Comparison of ENCODE assay signal across 17 mouse cellular contexts in genomic region chr10:12743717-12744116, GRCm38 (mm10).
"Had no signal": no experiment of that assay in that cellular context is flagged by ENCODE, and none has a peak within 500 bp of the region (broad histone marks: within the 10 kb centered on the region; RNA-seq: fewer than 3 reads in every experiment).

No protein-coding gene starts in this region.

- H3K9ac ChIP-seq: lung, embryonic 14.5 days; midbrain, embryonic 12.5 days; neural tube, embryonic 13.5 days; neural tube, embryonic 15.5 days; stomach, embryonic 15.5 days had no signal

- H3K4me3 ChIP-seq: midbrain, embryonic 10.5 days; midbrain, embryonic 12.5 days; myocyte; neural tube, embryonic 13.5 days; neural tube, embryonic 15.5 days; stomach, embryonic 15.5 days had no signal

- ATAC-seq: midbrain, embryonic 16.5 days had no signal

- H3K4me2 ChIP-seq: lung, embryonic 14.5 days; midbrain, embryonic 12.5 days; neural tube, embryonic 13.5 days; neural tube, embryonic 15.5 days; stomach, embryonic 15.5 days had no signal

- H3K27ac ChIP-seq: midbrain, embryonic 10.5 days; midbrain, embryonic 12.5 days; neural tube, embryonic 13.5 days; neural tube, embryonic 15.5 days; stomach, embryonic 15.5 days; stomach, postnatal 0 days had no signal

- DNase-seq: lung, adult 18-20 months; lung, embryonic 14.5 days; lung, postnatal 10 days; lung, postnatal 4 days; midbrain, embryonic 14.5 days; right cerebral cortex, postnatal 14 days; thymus, adult 2 months; thymus, postnatal 25 days; thymus, postnatal 4 days had no signal

- H3K27me3 ChIP-seq: midbrain, embryonic 12.5 days; neural tube, embryonic 13.5 days; neural tube, embryonic 15.5 days; stomach, embryonic 15.5 days had no signal

- H3K36me3 ChIP-seq: neural tube, embryonic 15.5 days; stomach, embryonic 15.5 days had no signal

- H3K9me3 ChIP-seq: midbrain, embryonic 10.5 days; midbrain, embryonic 12.5 days; neural tube, embryonic 13.5 days; neural tube, embryonic 15.5 days; stomach, embryonic 15.5 days had no signal

- H3K4me1 ChIP-seq: midbrain, embryonic 10.5 days; midbrain, embryonic 12.5 days; neural tube, embryonic 13.5 days; neural tube, embryonic 15.5 days; stomach, embryonic 15.5 days had no signal
